Mouse (Mus musculus): Measurements from ENCODE around the gene Inpp5a.

Gene Inpp5a

DNA sequence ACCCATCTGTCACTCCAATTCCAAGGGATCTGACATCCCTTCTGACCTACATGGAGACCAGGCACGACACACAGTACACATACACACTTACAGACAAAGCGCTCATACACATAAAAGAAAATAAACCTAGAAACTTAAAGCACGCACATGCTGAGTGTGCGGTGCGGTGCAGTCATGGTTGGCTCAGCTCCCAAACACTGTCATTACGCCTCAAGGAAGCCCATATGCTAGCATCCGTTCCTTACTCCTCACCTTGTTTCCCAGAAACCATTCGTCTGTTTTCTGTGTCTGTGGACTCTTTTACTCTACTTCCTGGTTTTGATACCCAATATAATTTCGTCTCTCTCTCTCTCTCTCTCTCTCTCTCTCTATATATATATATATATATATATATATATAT is 236.2 kb downstream of the Inpp5a start:
- intact Hi-C loops (cut with DNase I): no loop called here
